Mouse (Mus musculus) ES-Bruce4 (cell line): ENCODE results near the gene Jaml. TPM values are rescaled to one million over a fixed set of nuclear protein-coding genes. Genes with fewer than 3 reads are reported as not detected.

ENCODE experiments used
- H3K27ac ChIP-seq: 2 replicates; pipeline ENCODE4 v1.5.1; 2012; ENCODE audit warnings: low read length, inconsistent platforms; ENCODE audit not compliant: insufficient read depth
- H3K27me3 ChIP-seq: 2 replicates; pipeline ENCODE4 v1.6.1; 2012; ENCODE audit warnings: mild to moderate bottlenecking, low read length, inconsistent platforms; ENCODE audit not compliant: control insufficient read depth, poor library complexity, insufficient read depth, severe bottlenecking
- H3K36me3 ChIP-seq: 2 replicates; pipeline ENCODE4 v1.6.1; 2012; ENCODE audit warnings: inconsistent platforms, mild to moderate bottlenecking, low read length, moderate library complexity; ENCODE audit not compliant: control insufficient read depth, poor library complexity, insufficient read depth, severe bottlenecking
- H3K4me1 ChIP-seq: one replicate; pipeline ENCODE4 v1.8.1; 2011; ENCODE audit warnings: low read length; ENCODE audit not compliant: control insufficient read depth, insufficient read depth
- H3K4me3 ChIP-seq: 2 replicates; pipeline ENCODE4 v1.5.1; 2011; ENCODE audit warnings: low read depth, mild to moderate bottlenecking, low read length
- H3K9ac ChIP-seq: 2 replicates; pipeline ENCODE4 v1.6.1; 2012; ENCODE audit warnings: low read depth, mild to moderate bottlenecking, inconsistent platforms; ENCODE audit not compliant: poor library complexity, severe bottlenecking
- H3K9me3 ChIP-seq: replicated peaks from 2 replicates; pipeline ENCODE4 v1.6.1; 2012; ENCODE audit warnings: mild to moderate bottlenecking, low read length, inconsistent platforms; ENCODE audit not compliant: control insufficient read depth, poor library complexity, insufficient read depth, severe bottlenecking
- CTCF ChIP-seq: IDR thresholded peaks from one replicate; pipeline ENCODE4 v1.8.1; 2011; ENCODE audit warnings: low read depth, low read length
- EP300 ChIP-seq: IDR thresholded peaks from 2 replicates; pipeline ENCODE4 v1.6.1; 2011; ENCODE audit warnings: low read depth, low read length; ENCODE audit not compliant: insufficient read depth
- POLR2A ChIP-seq: IDR thresholded peaks from one replicate; pipeline ENCODE4 v1.8.1; 2011; ENCODE audit warnings: low read length; ENCODE audit not compliant: insufficient read depth
- polyA plus RNA-seq: library from polyadenylated mRNA; stranded (reverse); fragments of >200 nt; gene quantifications from 2 replicates; pipeline ENCODE4 v1.2.4, GENCODE M21; 2011; ENCODE audit warnings: low read depth; ENCODE audit not compliant: missing spikeins, insufficient read depth, insufficient read length

Jaml gene
- polyA plus RNA-seq, 1 experiment: not detected

- Histone ChIP-seq H3K27ac (no peak overlapping the region), H3K4me1 (no peaks in the 10 kb centered on the region), H3K9me3 (no peaks in the 10 kb centered on the region), H3K27me3 (no peaks in the 10 kb centered on the region), H3K4me3 (no peak overlapping the region), H3K36me3 (peaks cover 30% of the 10 kb centered on the region), H3K9ac (no peak overlapping the region)
- TF ChIP-seq POLR2A (no peak), CTCF (peak; percentile 19)
Observed at GRCm38 (mm10) chr9:45048511-45048910, 30.5 kb upstream of the Jaml start.

GRCm38 (mm10) chr9:45049731-45050130 is 29.3 kb upstream of the Jaml start:
- H3K9ac ChIP-seq: no peak overlapping the region
- H3K27me3 ChIP-seq: no peaks in the 10 kb centered on the region
- H3K4me3 ChIP-seq: no peak overlapping the region
- H3K4me1 ChIP-seq: no peaks in the 10 kb centered on the region
- H3K9me3 ChIP-seq: no peaks in the 10 kb centered on the region; the same call in 1 of the 2 replicates
- H3K36me3 ChIP-seq: peaks cover 30% of the 10 kb centered on the region
- TF ChIP-seq CTCF (no peak), EP300 (no peak), POLR2A (no peak)
- no peak overlapping the region for H3K27ac ChIP-seq

GRCm38 (mm10) chr9:45050301-45050700 is 28.7 kb upstream of the Jaml start:
- no peaks in the 10 kb centered on the region; the same call in 1 of the 2 replicates for H3K9me3 ChIP-seq
- no peak overlapping the region for H3K4me3 ChIP-seq
- H3K36me3 ChIP-seq: peaks cover 25% of the 10 kb centered on the region
- TF ChIP-seq CTCF (no peak), EP300 (no peak), POLR2A (no peak)
- no peak overlapping the region for H3K27ac ChIP-seq
- no peaks in the 10 kb centered on the region for H3K4me1 ChIP-seq
- no peaks in the 10 kb centered on the region for H3K27me3 ChIP-seq
- no peak overlapping the region for H3K9ac ChIP-seq

GRCm38 (mm10) chr9:45055082-45055713 is 23.8 kb upstream of the Jaml start, which contains the start of gene Mpzl3:
Gene Mpzl3, plus strand, starts transcription at chr9:45055186.
- Histone ChIP-seq H3K9ac (peak within 1 kb of the TSS; percentile 25), H3K27ac (peak within 1 kb of the TSS; percentile 86), H3K4me3 (peak within 1 kb of the TSS; percentile 78), H3K9me3 (no peaks in the 10 kb centered on the region; the same call in 1 of the 2 replicates), H3K36me3 (peaks cover 7% of the 10 kb centered on the region), H3K4me1 (no peaks in the 10 kb centered on the region), H3K27me3 (no peaks in the 10 kb centered on the region)
- TF ChIP-seq POLR2A: no peak
- peak; percentile 47; the same call in 1 of the 2 replicates for TF ChIP-seq EP300

- Histone ChIP-seq H3K4me3 (no peak overlapping the region), H3K9ac (no peak overlapping the region), H3K9me3 (no peaks in the 10 kb centered on the region; the same call in 1 of the 2 replicates), H3K27me3 (no peaks in the 10 kb centered on the region), H3K36me3 (no peaks in the 10 kb centered on the region), H3K27ac (no peak overlapping the region), H3K4me1 (no peaks in the 10 kb centered on the region)
- TF ChIP-seq CTCF: no peak
- no peak for TF ChIP-seq EP300
- TF ChIP-seq POLR2A: no peak
Observed at GRCm38 (mm10) chr9:45058304-45058940, 20.6 kb upstream of the Jaml start.

- no peak for TF ChIP-seq EP300
- no peak for TF ChIP-seq POLR2A
- no peak for TF ChIP-seq CTCF
- H3K27me3 ChIP-seq: no peaks in the 10 kb centered on the region
- H3K9ac ChIP-seq: no peak overlapping the region
Observed at GRCm38 (mm10) chr9:45060151-45060550, 18.8 kb upstream of the Jaml start.

More at GRCm38 (mm10) chr9:45060151-45060550, 18.8 kb upstream of the Jaml start:
- Histone ChIP-seq H3K4me1 (no peaks in the 10 kb centered on the region), H3K4me3 (no peak overlapping the region), H3K9me3 (no peaks in the 10 kb centered on the region), H3K27ac (no peak overlapping the region), H3K36me3 (no peaks in the 10 kb centered on the region)
